Mouse (Mus musculus): ENCODE measurements around the gene Rab35.

DNA sequence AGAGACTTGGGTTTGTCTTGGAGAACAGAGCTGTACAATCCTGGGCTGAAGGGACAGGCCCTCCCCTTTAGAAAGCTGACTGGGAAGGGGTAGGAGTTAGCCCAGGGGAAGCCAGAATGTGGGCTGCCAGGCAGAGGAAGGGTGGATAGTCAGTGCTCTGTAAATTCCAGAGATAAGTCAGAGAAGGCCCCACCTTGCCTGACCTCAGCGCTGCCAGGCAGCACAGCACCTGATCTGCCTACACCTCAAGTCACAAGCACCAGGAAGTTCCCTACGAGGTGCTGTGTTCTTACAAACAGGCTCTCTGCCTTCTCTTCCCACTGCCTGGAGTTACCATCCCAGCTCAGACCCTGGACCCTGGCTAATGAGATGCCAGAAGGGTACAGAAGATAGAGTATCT is 38.7 kb downstream of the Rab35 start:
- TF ChIP-seq POLR2A (IDR thresholded peaks at IDR 0.05; ENCODE audit: borderline replicate concordance, low read depth, low read length) (no peak), CTCF (IDR thresholded peaks at IDR 0.05; ENCODE audit: low read depth, low read length) (no peak)

All from bone marrow macrophage, adult 2 months (primary cell).